Mouse (Mus musculus): ENCODE results near the gene Inpp4b.

- TF ChIP-seq CTCF (IDR thresholded peaks at IDR 0.05; ENCODE audit: insufficient read depth, low read depth, low read length) (no peak), POLR2A (IDR thresholded peaks at IDR 0.05; ENCODE audit: insufficient read depth, low read depth, low read length) (no peak)
These were observed 546.5 kb downstream of the Inpp4b start for GRCm38 (mm10) chr8:81888843-81889242.

Measured in olfactory bulb, adult 2 months (tissue).